Mouse (Mus musculus) megakaryocyte, embryonic 14.5 days (primary cell): Measurements from ENCODE around the gene Zdhhc14. TPM values are rescaled to one million over a fixed set of nuclear protein-coding genes. Genes with fewer than 3 reads are reported as not detected.

Experiments
- H3K27me3 ChIP-seq: replicated peaks from 2 replicates; pipeline ENCODE3; 2012; ENCODE audit warnings: inconsistent platforms
- H3K36me3 ChIP-seq: replicated peaks from 2 replicates; pipeline ENCODE3; 2012; ENCODE audit warnings: low read length, inconsistent platforms, mixed read lengths
- H3K4me1 ChIP-seq: 2 replicates; pipeline ENCODE4 v1.6.1; 2012; ENCODE audit warnings: inconsistent platforms
- H3K4me3 ChIP-seq: replicated peaks from 2 replicates; pipeline ENCODE3; 2012; ENCODE audit warnings: moderate library complexity, mild to moderate bottlenecking, inconsistent platforms
- H3K9me3 ChIP-seq: 2 replicates; pipeline ENCODE4 v1.6.1; 2012; ENCODE audit warnings: inconsistent platforms
- FLI1 ChIP-seq: IDR thresholded peaks from 2 replicates; pipeline ENCODE4 v1.6.1; 2012; ENCODE audit warnings: low read length, inconsistent platforms, mixed read lengths
- GATA1 ChIP-seq: IDR thresholded peaks from 3 replicates; pipeline ENCODE4 v1.6.1; 2012; ENCODE audit warnings: mixed read lengths, low read length, inconsistent platforms, borderline replicate concordance
- polyA plus RNA-seq: library from polyadenylated mRNA; stranded (reverse); fragments of >175 nt; gene quantifications from 2 replicates; pipeline ENCODE4 v1.2.3, GENCODE M21; 2012; ENCODE audit warnings: low replicate concordance; ENCODE audit not compliant: insufficient read depth

Gene Zdhhc14
- polyA plus RNA-seq, 1 experiment: 8.5 TPM

DNA sequence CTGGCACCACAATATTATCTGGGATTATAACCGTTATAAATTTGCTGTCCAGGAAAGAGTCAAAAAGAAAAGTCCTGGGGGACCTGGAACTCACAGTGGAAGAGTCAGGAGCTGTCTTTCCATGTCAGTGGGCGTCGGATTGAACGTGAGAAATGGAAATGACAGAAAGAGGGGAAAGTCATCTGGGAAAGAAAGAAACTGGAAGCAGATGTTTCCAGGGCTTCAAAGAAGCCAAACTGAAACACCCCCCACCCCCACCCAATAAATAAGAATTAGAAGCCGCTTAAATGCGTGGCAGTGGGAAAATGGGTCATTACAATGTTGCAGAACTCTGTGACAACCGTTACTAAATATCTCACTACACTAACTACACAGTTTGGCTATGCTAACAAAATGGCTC, 176.6 kb downstream of the Zdhhc14 start:
- Histone ChIP-seq H3K27me3 (peaks cover 13% of the 10 kb centered on the region), H3K36me3 (no peaks in the 10 kb centered on the region), H3K9me3 (peaks cover 12% of the 10 kb centered on the region), H3K4me3 (no peak overlapping the region), H3K4me1 (peaks cover 16% of the 10 kb centered on the region; the same call in 1 of the 2 replicates)
- TF ChIP-seq GATA1 (no peak), FLI1 (no peak)

DNA sequence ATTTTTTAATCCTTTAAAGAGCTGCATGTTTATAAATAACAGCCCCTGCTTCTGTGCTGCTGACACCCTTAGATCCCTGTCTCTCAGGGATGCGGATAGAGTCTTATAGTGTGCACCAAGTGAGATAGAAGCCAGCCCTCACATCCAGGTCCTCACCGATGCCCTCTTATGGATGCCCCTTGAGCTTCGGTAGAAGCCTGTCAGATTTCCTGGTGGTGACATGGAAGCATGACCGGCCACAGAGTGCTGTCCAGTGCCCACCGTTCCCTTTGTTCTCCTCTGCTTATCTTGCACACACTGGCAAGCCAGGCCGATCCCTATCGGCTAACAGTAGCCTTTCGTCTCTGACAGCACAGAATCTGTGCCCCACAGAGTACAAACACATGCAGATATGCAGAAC, 183.6 kb downstream of the Zdhhc14 start:
- Histone ChIP-seq H3K4me1 (peaks cover 10% of the 10 kb centered on the region), H3K9me3 (peaks cover 14% of the 10 kb centered on the region), H3K36me3 (no peaks in the 10 kb centered on the region), H3K27me3 (peaks cover 10% of the 10 kb centered on the region), H3K4me3 (no peak overlapping the region)
- TF ChIP-seq FLI1: no peak
- no peak for TF ChIP-seq GATA1

DNA sequence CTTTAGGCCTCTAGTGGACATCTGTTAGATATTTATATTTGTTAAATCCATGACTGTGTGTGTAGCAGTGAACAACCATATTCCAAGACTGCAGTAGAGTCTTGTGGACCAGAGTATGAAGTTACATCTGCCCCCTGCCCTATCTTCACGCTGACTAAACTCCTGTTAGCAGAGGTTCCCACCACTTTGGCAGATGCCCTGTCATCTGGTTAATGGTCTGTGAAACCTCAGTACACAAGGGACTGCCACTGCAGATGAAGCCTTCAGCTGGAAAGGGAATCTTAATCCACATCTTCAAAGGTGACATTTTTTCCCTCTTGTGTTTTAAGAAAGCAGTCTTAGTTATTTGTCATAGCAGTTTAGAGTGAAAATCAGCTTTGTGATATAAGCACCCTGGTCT, 187.0 kb downstream of the Zdhhc14 start:
- Histone ChIP-seq H3K9me3 (peaks cover 5% of the 10 kb centered on the region), H3K4me1 (peaks cover 5% of the 10 kb centered on the region), H3K27me3 (peaks cover 15% of the 10 kb centered on the region), H3K36me3 (no peaks in the 10 kb centered on the region), H3K4me3 (no peak overlapping the region)
- TF ChIP-seq FLI1: no peak
- TF ChIP-seq GATA1: no peak

DNA sequence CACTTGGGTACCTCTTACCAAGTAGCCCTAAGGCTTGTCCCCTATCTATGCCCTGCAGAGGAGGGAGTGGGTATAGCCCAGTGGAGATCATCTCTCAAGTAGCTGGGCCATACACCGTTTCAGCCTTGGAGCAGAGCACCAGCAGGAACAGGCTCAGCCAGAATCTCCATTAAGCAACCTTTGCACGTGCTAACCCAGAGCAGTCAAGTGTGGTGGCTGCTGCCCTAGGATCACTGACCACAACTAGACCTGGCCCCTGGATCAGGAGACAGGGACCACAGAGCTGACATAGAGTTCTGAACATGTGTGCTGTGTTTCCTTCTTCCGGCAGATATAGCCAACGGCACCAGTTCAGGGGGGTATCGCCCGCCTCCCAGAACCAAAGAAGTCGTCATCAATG, 193.0 kb downstream of the Zdhhc14 start:
- Histone ChIP-seq H3K4me1 (peaks cover 47% of the 10 kb centered on the region), H3K36me3 (no peaks in the 10 kb centered on the region), H3K9me3 (0 out of 2 replicates have a peak, but pooled peaks cover 2% of the 10 kb centered on the region), H3K4me3 (peak overlapping the region; percentile 23), H3K27me3 (peaks cover 11% of the 10 kb centered on the region)
- TF ChIP-seq FLI1 (no peak), GATA1 (no peak)

DNA sequence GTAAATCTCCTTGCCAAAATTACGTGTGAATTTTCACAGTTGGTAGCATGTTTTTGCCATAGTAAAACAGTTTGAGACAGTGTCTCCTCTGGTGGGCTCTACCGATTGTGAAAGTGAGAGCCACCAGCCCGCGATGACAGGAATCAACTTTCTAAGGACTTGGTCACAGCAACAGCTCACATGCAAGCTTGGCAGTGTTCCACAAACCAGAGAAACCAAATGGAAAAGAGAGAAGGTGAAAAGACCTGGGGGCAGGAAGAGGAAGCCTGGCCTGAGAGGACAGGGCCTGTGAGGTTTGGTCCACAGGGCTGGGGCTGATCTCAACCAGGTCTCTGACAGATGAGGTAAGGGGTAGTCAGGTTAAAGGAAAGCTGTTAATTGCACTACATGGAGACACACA, 195.5 kb downstream of the Zdhhc14 start:
- peaks cover 55% of the 10 kb centered on the region for H3K4me1 ChIP-seq
- no peak overlapping the region for H3K4me3 ChIP-seq
- H3K36me3 ChIP-seq: no peaks in the 10 kb centered on the region
- no peak for TF ChIP-seq FLI1
- TF ChIP-seq GATA1: no peak
- H3K9me3 ChIP-seq: 0 out of 2 replicates have a peak, but pooled peaks cover 2% of the 10 kb centered on the region
- peaks cover 6% of the 10 kb centered on the region for H3K27me3 ChIP-seq

DNA sequence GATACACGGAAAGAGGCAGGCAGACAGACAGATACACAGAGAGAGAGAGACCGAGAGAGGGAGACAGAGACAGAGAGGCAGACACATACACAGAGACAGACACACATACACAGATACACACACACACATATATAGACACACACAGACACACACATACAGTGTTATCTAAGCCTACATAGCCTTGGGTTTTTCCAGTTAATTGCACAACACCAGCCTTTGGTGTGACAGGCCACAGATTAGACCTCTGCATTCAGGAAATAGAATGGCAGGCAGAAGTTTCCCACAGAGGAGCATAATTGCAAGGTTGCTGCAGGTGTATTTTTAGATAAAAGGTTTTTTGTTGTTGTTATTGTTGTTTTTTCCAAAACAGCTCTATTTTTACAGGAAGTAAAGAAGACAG, 195.9 kb downstream of the Zdhhc14 start:
- TF ChIP-seq FLI1 (no peak), GATA1 (no peak)
- peaks cover 55% of the 10 kb centered on the region for H3K4me1 ChIP-seq
- 0 out of 2 replicates have a peak, but pooled peaks cover 2% of the 10 kb centered on the region for H3K9me3 ChIP-seq
- no peaks in the 10 kb centered on the region for H3K36me3 ChIP-seq
- H3K27me3 ChIP-seq: peaks cover 6% of the 10 kb centered on the region
- peak overlapping the region; percentile 8 for H3K4me3 ChIP-seq

DNA sequence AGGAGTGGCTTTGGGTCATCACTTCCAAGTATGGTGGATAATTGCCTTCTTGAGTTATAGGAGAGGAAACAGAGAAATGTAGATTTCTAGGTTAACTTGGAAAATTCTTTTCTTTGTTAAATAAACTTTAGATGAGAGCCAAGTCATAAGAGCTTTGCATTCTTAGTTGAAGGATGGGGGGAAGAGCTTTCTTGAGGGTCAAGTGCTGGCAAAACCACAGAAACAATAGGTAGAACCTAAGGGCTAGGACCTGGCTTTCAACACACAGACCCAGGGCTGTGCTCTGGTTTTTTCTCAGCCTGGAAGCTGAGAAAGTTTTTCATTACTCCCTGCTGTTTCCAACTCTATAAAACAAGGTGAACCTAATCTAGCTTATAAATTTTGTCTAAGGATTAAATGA, 196.3 kb downstream of the Zdhhc14 start:
- H3K4me1 ChIP-seq: peaks cover 55% of the 10 kb centered on the region
- H3K27me3 ChIP-seq: peaks cover 6% of the 10 kb centered on the region
- no peak for TF ChIP-seq GATA1
- no peak for TF ChIP-seq FLI1
- H3K9me3 ChIP-seq: 0 out of 2 replicates have a peak, but pooled peaks cover 2% of the 10 kb centered on the region
- no peak overlapping the region for H3K4me3 ChIP-seq
- no peaks in the 10 kb centered on the region for H3K36me3 ChIP-seq

DNA sequence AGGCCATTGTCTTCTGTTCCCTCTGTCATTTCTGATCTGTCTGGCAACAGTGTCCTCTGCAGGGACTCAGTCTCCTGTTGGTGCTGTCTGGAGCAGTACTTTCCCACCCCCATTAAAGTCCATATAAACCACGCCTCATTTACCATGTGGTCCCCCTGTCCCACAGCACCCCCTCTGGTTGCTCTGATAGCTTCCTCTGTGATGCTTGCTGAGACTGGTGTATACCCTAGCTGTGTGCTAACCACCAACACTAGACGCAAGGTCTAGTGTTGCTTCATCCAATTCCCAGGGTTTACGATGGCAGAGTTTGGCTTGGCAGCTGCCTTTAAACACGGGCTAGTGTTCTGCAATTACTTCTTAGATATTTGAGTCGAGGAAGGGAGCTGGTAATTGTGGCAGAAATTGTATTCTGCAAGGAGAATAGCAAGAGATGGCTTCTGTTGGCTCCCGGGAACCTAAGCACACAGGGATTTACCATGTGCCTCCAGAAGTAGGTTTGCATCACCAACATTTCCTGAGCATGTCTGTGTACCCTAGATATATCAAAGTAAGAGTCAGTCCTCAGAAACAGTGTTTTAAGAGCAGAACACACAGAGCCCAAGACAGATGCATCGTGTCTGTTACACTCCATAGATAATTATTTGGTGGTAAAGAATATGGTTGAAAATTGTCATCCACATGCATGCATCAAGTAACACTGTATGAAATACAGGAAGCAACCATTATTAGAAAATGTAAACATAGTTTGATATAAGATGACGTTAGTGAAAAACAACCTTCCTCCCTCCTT, 198.6 kb downstream of the Zdhhc14 start:
- TF ChIP-seq GATA1 (no peak), FLI1 (no peak)
- Histone ChIP-seq H3K9me3 (no peaks in the 10 kb centered on the region), H3K27me3 (peaks cover 17% of the 10 kb centered on the region), H3K4me3 (no peak overlapping the region), H3K4me1 (peaks cover 45% of the 10 kb centered on the region), H3K36me3 (no peaks in the 10 kb centered on the region)

DNA sequence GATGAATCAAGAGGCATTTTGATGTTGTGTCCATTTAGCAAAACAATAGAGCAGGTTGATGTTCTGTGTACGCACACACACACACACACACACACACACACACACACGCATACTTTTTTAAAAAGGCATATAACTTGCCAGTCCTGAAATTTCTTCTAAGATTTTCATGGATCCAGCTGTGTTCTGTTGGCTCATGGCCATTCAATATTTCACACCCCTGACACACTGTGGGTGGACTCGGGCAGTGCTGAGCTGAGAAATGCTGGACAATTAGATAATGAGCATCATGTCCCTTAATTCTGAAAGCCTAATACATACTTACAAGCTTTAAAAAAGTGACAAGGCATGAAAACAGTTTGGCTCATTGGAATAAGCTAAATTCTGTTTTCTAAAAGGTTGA, 200.3 kb downstream of the Zdhhc14 start:
- Histone ChIP-seq H3K4me1 (peaks cover 37% of the 10 kb centered on the region), H3K36me3 (no peaks in the 10 kb centered on the region), H3K27me3 (peaks cover 27% of the 10 kb centered on the region), H3K9me3 (no peaks in the 10 kb centered on the region), H3K4me3 (no peak overlapping the region)
- TF ChIP-seq GATA1 (no peak), FLI1 (no peak)

DNA sequence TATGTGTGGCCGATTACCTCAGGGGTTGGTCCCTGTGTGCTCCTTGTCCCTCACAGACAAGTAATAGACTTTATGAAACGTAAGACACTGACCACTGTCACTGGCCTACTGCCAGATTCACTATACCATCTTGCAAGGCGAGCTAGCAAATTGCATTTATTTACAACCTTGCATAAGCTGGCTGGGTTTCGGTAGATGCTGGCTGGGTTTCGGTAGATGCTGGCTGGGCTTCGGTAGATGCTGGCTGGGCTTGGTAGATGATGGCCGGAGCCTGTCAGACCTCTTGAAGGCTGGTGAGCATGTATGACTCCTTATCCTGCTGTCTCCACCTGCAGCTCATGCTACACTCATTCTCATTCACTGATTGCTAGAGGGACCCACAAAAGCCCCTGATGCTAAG, 200.9 kb downstream of the Zdhhc14 start:
- Histone ChIP-seq H3K36me3 (no peaks in the 10 kb centered on the region), H3K9me3 (peaks cover 3% of the 10 kb centered on the region), H3K27me3 (peaks cover 32% of the 10 kb centered on the region), H3K4me1 (peaks cover 31% of the 10 kb centered on the region), H3K4me3 (no peak overlapping the region)
- TF ChIP-seq FLI1 (no peak), GATA1 (no peak)
